In the genomic region with DNA sequence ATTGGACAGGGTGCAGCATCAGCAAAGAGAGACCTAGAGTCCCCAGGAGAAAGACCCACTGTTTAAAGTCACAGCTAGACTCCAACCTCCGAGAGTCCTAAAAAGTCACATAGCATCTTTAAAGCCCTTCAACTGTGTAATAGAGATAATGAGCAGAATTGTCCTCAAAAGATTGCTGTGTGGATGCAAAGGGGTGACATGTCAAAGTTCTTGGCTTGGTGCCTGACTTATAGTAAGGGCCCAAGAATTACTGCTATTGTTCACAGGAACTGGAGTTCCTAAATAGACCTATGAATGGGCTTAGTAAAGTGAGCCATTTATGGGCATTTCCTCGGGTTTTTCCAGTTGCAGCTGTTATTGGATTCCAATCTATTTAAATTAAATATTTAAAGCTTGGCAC, we compare ENCODE assay signal across 17 mouse cellular contexts. TPM values are rescaled to one million over a fixed set of nuclear protein-coding genes. Genes with fewer than 3 reads are reported as not detected.
"Had no signal": no experiment of that assay in that cellular context is flagged by ENCODE, and none has a peak within 500 bp of the region (broad histone marks: within the 10 kb centered on the region; RNA-seq: fewer than 3 reads in every experiment).

No protein-coding gene starts in this region.

- H3K36me3 ChIP-seq: intestine, embryonic 15.5 days; liver, embryonic 15.5 days; midbrain, embryonic 12.5 days had no signal

- H3K4me1 ChIP-seq: liver, embryonic 15.5 days; megakaryocyte, embryonic 14.5 days had no signal

- DNase-seq: kidney, adult 18-20 months; kidney, postnatal 10 days; kidney, postnatal 4 days; lung, adult 2 months; lung, postnatal 10 days; right cerebral cortex, postnatal 4 days; spleen, adult 18-20 months; thymus, adult 2 months; thymus, postnatal 25 days had no signal

- H3K9me3 ChIP-seq: intestine, embryonic 15.5 days; liver, embryonic 15.5 days; megakaryocyte, embryonic 14.5 days; midbrain, embryonic 12.5 days had no signal

- H3K27me3 ChIP-seq: intestine, embryonic 15.5 days; liver, embryonic 15.5 days; megakaryocyte, embryonic 14.5 days; midbrain, embryonic 12.5 days had no signal

- ATAC-seq: intestine, embryonic 15.5 days had no signal

- H3K4me2 ChIP-seq: intestine, embryonic 15.5 days; liver, embryonic 11.5 days; liver, embryonic 15.5 days; midbrain, embryonic 12.5 days had no signal

- H3K9ac ChIP-seq: intestine, embryonic 15.5 days; liver, embryonic 15.5 days; midbrain, embryonic 12.5 days had no signal

- H3K4me3 ChIP-seq: intestine, embryonic 15.5 days; layer of hippocampus, adult 2 months; liver, embryonic 15.5 days; megakaryocyte, embryonic 14.5 days; midbrain, embryonic 12.5 days had no signal

- H3K27ac ChIP-seq: intestine, embryonic 15.5 days; layer of hippocampus, adult 2 months; liver, embryonic 15.5 days; macrophage; midbrain, embryonic 12.5 days had no signal

RNA-seq across cellular contexts. Expression of gene Ncam1, which starts 54.4 kb away (rescaled TPM):
- total RNA-seq: monocyte, adult 5-6 weeks had no signal
